Mouse (Mus musculus) 3134 (cell line): ENCODE measurements around the gene Cgnl1.

Experiments used
- DNase-seq: peaks from one replicate; pipeline ENCODE4 v3.0.0-alpha.2; 2011; ENCODE audit warnings: low spot score; ENCODE audit not compliant: insufficient read length; ENCODE audit errors: extremely low read depth

The Cgnl1 gene

DNA sequence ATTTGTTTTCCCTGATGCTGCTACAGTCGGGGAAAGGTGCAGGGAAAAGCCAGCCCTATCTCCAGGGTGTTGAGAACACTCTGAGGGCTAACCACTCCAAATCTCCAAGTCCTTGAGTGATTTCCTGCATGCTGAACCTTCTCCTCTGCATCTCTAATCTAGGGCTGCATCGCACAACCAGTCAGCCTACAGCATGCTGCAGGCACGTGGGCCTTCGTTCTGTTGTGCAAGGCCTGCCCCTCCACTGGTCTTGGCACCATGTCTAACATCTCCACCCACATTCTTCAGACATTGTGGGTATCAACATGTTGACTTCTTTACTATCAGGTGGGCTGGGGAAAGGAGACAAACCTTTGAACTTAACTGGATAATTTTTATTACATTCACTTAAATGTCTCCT is 44.2 kb downstream of the Cgnl1 start:
- DNase-seq: no peak

DNA sequence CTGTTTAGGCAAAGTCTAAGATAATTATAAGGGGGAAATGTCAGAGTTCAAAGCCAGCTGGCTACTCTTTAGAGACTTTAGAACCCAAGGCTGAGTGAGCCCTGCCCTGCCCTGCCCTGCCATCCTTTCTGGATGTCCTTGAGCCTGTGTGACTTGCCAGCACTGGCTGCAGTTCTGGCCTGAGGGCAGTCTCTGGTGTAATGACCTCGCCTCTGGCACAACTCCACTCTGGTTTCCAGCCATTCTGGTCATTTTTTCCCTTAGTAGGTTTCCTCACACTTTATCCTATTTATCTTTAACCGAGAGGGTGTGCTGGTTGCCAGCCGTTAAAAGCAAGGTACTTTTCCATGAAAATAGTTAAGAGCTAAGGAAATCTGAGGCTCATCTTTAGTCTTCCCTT is 45.3 kb downstream of the Cgnl1 start:
- DNase-seq: peak; percentile 51

DNA sequence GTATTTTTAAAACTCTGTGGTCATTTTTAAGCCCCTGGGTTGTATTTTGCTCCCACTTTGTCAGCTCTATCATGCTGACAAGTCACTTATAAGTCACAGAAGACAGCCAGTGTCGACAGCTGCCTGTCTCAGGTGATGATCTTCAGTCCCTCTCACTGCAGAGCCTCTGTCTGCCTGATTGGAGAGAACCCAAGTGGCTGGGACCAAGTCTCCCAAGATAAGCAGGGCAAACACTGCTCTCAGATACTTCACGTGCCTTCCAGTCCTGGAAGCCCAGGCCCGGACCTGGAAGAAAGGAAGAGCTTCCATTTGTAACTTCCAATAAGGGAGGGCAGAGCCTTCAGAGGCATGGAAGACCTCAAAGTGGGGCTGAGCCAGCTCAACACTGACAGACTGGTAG is 49.0 kb downstream of the Cgnl1 start:
- no peak for DNase-seq

DNA sequence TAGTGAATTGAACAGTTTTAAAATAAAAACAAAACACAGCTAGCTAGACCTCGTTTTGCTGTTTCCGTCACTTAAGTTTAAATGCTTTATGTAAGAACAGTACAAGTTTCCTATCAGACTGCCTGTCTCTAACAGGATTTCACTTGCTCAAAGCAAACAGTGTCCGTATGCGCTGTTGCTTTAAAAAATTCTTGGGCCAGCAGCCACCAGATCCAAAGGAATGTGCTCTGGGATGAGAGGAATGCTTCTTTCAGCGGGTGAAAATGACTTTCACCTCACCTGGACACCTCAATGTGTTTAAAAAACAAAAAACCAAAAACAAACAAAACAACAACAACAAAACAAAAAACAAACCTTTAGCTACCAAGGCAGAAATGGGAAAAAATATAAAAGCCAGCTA is 54.4 kb downstream of the Cgnl1 start:
- no peak for DNase-seq

DNA sequence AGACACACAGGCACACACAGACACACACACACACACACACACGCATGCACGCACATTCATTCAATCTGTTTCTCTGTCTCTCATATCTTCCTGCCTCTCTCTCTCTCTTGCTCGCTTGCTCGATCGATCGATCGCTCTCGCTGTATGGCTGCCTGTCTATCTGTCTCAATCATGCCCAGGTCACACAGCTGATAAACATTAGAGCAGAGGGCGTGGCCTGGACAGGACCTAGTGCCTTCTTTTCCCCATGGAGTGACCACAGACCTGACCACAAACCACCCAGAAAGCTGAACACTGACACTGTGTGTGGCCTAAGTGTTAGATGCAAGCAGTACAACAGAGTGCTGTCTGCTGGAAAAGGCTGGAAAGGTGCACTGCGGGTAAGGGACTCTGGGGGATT is 60.6 kb downstream of the Cgnl1 start:
- no peak for DNase-seq

DNA sequence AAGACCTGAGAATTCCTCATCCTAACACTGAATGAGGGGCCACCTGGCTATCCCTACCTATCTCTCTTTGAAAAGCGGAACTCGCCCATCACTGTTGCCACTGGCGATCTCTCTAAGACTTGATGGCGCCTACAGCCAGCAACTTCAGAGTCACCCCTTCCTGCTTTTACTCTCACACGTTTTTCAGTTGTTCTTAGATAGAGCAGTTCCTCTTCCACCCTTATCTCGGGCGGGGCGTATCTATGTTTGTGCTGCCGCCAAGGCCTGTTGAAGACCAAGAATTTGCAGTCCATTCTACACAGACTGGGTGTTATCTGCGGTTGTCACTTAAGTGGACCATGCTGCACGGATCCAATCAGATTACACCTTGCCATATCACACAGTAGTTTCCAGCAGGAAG is 62.2 kb downstream of the Cgnl1 start:
- no peak for DNase-seq

DNA sequence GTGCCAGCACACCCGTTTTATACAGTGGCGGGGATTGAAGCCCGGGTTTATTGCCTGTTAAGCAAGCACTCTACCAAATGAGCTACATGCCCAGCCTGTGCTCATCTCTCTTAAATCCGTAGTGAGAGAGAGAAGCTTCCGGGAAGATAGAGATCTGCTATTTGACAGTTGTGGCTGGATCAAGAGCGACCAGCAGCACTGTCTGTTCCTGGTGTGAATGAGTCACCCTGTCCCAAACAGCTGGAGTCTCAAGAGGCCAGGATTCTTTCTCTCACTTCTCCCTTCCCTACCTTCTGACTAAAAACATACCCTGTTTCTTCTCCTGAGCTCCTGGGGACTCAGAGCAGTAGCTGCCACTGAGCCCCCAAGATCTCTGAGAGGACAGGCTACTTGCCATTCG is 63.4 kb downstream of the Cgnl1 start:
- peak; percentile 25 for DNase-seq

DNA sequence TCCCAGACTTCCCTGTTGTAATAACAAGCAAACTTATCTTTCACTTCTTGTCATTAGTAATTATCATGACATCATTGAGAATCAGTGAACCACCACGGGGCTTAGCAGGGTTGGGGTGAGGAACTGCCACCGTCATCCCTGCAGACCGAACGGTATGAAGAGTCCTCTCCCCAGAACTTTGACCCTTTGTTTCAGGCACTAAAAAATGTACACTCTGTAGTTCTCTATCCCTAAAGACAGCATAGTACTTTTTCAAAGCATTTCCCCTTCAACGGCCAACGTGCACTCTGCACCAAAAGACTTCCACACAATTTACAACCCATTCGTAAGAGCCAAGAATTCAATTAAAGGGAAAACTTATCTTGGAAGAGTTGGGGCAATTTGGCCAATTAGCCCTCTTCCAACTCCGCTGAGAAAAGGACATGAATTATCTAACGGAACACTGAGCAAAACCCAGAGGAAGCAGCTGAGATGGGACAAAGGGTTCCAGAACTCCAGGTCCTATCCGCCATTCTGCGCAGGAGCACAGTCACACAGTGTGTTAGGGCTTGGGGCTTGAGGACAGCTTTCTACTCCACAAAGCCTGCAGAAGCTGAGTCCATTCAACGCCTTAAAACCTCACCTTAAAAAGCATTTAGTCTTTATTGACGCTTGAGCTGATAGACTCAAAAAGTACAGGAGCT is 66.9 kb downstream of the Cgnl1 start:
- no peak for DNase-seq

DNA sequence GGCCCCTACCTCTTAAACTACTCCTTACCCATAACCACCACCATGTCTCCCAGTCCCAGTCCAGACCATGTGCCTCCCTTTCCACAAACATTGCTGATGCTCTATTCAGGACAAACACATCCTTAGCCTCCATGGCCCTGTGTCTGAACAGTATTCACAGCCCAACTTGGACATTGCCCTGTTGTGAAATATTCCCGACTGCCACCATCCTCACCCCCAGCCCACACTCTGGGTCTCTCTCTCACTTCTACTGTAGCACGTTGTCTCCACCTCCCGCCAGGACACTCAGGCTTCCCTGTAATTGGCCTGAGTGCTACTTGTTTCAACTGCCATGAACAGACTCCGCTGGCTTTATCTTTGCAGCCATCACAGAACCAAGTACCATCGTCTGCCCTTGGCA is 72.3 kb downstream of the Cgnl1 start:
- no peak for DNase-seq

DNA sequence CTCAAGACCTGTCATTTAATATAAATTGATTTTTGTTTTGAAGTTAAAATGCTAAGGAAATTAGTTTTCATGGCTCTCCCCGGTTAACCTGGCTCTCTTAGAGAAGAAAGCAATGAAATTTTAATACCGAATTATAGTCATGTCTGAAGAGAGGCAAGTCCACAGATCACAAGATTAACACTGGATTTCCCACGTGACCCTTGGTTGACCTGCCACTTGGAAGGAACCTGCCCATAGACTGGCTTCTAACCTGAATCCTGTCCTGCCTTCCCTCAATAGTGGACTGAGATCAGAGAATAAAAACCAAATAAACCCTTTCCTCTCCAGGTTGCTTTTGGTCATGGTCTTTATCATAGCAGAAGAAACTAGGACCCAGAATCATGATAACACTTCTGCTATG is 73.3 kb downstream of the Cgnl1 start:
- no peak for DNase-seq

DNA sequence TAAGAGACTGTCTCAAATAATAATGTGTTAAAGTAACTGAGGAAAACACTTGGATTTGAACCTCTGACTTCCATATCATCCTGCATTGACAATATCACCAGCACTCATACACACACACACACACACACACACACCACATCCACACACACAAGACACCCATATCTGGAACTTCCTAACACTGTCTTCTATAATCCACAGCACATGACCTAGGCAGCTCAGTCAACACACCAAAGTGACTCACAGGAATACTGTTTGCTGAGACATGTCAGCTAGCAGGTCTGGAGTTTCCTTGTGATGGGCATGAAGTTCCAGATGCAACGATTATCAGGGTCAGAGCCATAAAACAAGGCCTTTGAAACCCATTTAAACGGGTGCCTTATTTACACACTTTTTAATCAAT is 74.2 kb downstream of the Cgnl1 start:
- no peak for DNase-seq

DNA sequence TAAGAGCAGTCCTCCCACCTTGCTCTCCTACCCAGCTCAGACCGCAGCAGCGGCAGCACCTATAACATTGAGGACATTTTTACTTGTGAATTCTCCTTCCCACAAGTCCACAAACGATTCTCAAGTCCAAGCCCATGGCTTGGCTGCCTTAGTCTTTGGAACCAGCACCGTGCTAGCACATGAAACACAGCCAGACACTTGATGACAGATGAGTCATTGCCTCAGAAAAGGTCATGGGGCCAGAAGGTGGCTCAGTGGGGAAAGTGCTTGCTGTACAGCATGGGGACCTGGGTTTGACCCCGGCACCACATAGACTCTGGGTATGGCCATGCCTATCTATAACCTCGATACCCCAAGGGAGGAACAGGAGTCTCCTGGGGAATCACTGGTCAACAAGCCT is 74.6 kb downstream of the Cgnl1 start:
- peak; percentile 62 for DNase-seq

DNA sequence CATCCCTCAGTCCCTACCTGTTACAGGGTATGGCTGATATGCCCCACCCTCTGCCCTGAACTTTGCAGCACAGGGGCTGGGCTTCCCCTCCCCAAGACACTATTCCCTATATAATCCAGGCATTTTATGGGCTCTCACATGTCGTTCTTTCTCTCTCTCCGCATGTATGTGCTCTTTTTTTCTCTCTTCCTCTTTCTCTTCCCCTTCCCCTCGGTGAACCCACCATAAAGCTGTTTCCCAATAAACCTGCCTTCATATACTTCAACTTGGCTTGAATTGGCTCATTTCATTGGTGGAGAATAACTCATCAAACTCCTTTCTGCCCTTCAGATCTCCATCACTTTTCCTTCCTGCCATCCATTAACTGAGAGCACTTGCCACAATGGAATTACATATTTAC is 76.3 kb downstream of the Cgnl1 start:
- no peak for DNase-seq

DNA sequence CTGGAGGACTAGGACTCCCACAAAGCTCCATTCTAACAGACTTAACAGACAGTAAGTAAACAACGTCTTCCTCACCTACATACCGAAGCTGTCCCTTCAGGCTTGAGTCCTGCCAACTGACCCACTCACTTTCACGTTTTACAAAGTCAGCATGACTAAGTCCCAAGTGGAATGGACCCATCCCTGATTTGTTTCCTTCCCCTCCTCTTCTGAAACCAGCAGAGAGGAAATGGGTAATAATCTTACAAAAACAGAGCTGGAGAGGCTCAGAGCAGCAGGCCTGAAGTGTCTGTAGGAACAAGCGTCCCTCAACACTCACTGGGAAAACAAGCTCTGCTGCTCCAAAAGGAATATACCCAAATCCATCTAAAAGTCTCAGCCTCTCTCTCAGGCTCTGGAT is 77.2 kb downstream of the Cgnl1 start:
- DNase-seq: peak; percentile 33

DNA sequence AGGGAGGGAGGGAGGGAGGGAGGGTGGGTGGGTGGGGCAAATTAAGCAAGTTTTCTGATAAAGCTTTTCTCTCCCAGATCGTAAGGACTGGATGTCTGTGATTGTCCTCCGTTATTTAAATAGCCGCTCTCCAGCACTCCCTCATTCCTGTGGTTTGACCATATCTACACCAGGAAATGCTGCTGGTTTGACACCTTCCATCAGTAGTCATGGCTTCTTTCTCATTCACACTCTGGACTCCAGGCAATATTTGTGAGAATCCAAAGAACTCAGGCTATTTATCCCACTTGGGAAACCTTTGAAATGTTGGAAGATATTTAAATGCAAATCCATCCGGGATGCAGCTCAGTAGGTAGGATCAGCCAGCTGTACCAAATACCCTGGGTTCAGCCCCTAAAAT is 77.6 kb downstream of the Cgnl1 start:
- DNase-seq: peak; percentile 31

DNA sequence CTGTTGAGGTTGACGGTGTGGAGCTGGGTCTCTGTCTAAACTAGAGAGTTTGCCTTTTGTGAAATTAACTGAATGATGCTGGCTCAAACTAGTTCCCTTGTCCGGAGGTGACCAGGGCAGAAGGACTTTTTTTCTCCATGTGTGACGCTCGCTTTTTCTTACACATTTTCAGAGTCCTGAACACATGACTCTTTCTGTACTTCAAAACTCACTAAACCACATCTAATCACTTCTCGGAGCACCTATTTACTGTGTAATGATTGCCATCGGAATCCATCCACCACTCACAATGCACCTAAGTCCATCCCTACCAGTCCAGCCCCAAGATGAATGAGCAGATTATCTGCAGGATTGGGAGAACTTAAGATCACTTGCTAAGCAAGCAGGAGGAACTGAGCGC is 79.2 kb downstream of the Cgnl1 start:
- DNase-seq: no peak

DNA sequence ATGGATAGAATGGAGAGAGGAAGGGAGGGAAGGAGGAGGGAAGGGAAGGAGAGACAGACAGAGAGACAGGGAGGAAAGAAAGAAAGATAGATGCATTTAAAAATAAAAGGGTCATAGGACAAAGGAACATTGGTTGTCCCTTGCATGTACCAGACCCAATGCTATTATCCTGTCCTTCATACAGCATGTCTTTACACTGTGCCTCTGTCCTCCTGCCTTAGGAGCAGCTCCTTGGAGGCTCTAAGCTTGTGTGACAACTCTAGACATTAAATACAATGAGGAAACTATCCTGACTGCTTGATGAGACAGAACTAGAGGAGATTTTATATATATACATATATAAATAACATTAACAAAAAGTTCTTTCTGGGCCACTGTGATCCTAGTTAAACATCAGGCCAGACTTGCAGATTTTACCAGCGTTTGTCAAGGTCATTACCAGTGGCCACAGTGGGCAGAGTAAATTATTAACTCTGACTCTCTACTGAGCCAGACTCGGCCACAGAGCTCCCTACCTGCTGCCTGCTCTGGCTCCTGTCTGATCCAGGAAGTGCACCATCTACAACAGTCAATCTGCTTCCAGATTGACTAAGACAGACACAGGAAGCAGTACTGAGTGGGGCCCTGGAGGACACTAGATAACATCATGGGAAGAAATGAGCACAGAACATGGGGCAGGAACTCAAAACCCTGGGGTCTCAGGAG is 81.9 kb downstream of the Cgnl1 start:
- no peak for DNase-seq

DNA sequence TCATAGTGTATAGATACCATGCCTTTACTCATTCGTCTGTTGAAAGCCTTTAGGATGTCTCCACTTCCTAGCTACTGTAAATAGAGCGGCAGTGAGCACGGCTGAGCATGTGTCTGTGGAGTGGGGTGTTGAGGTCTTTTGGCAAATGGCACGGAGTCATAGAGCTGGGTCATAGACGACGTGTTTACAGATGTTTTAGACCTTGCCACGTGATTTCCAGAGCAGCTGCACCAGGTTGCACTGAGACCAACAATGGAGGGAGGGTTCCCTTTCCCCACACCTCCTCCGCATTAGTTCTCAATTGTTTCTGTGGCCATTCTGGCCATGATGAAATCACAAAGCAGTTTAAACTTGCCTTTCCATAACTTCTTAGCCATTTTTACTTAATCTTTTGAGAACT is 84.9 kb downstream of the Cgnl1 start:
- DNase-seq: no peak

DNA sequence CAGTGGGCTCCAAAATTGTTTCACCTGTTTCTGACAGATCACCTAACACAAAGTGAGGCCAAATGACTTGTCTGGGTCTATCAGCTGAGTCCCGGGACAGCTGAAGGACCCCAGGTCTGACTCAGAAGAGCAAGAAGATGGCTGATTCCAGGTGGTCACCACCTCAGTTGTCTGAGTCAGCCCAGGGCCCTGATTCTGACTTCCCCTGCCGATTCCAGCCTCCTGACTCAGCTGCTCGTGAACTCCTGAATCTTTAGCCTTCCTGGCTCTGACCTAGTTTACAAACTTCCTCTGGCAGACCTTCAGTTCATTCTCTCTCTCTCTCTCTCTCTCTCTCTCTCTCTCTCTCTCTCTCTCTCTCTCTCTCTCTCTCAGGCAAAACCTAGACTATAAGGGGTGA is 86.6 kb downstream of the Cgnl1 start:
- DNase-seq: peak; percentile 37

DNA sequence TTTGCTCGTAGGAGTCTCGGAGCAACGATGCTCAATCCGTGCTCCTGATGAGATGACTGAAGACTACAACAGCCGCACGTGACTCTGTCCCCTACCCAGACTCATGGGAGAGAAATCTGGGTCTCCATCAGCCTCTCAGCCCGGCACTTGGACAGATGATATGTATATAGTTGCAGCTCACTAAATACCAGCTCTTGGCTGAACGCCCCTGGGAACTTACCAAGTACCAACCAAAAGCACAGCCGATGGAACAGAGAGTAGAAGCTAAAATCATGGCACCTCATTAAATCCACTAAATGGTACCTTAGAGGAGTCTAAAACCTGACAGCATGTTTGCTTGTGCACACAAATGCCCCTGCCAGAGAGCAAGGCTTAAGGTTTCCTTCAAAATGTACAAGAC is 91.0 kb downstream of the Cgnl1 start:
- DNase-seq: no peak

DNA sequence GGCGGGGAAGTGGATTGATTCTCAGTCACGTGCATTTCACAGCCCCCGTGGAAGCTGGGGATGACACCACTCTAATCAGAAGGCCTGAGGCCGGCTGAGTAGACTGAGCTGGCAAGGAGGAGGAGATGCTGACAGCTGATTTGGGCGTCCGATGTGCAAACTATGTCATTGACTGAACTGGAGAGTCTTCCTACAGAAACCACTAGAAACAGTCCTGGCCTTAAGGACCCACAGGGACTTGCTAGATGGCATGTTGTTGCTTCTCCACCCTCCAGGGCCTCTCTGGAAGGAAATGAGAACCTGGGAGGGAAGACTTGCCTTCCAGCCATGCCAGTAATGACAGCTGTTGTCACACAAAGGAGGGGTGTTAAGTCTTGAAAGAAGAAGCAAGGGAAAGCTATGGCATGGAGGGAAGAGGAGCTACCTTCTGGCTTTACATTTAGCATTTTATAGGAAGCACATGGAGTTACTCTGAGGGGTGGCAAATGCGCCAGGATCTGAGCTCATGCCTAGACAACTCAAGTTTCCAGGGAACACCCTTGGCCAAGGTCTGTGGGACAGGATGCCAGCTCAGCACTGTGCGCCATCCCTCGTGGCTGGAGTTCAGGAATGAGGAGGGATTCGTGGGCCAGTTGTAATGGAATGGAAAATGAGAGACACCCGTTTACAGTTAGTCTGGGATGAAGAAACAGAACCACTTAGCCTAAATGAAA is 92.1 kb downstream of the Cgnl1 start:
- DNase-seq: no peak
